Mouse (Mus musculus) MEL (cell line): ENCODE results near the gene Tbc1d14. TPM values are rescaled to one million over a fixed set of nuclear protein-coding genes. Genes with fewer than 3 reads are reported as not detected.

ENCODE experiments used
- DNase-seq: peaks from one replicate; pipeline ENCODE4 v3.0.0; 2011; ENCODE audit warnings: low read depth, low spot score
- H3K27ac ChIP-seq: 2 replicates; pipeline ENCODE4 v1.5.1; 2012; ENCODE audit warnings: low read depth, mild to moderate bottlenecking, control low read depth, low read length, moderate library complexity; ENCODE audit not compliant: control insufficient read depth
- H3K27me3 ChIP-seq, 2 experiments: fragments of 150-350 bp in 1 of 2; sonication (generic) in 1 of 2; 2 replicates each; pipeline ENCODE4 v1.6.1; 2012; ENCODE audit warnings: low read length in 2 of 2, mild to moderate bottlenecking in 2 of 2, improper control_type of control experiment in 1 of 2, moderate library complexity in 1 of 2; ENCODE audit not compliant: insufficient read depth in 2 of 2, control insufficient read depth in 1 of 2
- H3K36me3 ChIP-seq, 2 experiments: 2 replicates each; pipeline ENCODE4 v1.6.1; 2012 to 2014; ENCODE audit warnings: low read length in 2 of 2, improper control_type of control experiment in 1 of 2, inconsistent platforms in 1 of 2, mild to moderate bottlenecking in 1 of 2; ENCODE audit not compliant: insufficient read depth in 2 of 2, control insufficient read depth in 1 of 2
- H3K4me1 ChIP-seq, 2 experiments: fragments of 150-350 bp in 1 of 2; sonication (generic) in 1 of 2; 2 replicates each; pipeline ENCODE4 v1.6.1; 2012; ENCODE audit warnings: low read length in 2 of 2, improper control_type of control experiment in 1 of 2, mild to moderate bottlenecking in 1 of 2; ENCODE audit not compliant: insufficient read depth in 2 of 2, control insufficient read depth in 1 of 2
- H3K4me3 ChIP-seq, 2 experiments: fragments of 150-350 bp in 1 of 2; sonication (generic) in 1 of 2; 2 replicates each; pipeline ENCODE4 v1.5.1; 2012; ENCODE audit warnings: low read depth in 2 of 2, low read length in 2 of 2, mild to moderate bottlenecking in 2 of 2, moderate library complexity in 2 of 2, control low read depth in 1 of 2, improper control_type of control experiment in 1 of 2; ENCODE audit not compliant: control insufficient read depth in 1 of 2, insufficient read depth in 1 of 2
- H3K79me2 ChIP-seq: 2 replicates; pipeline ENCODE4 v1.6.1; 2012; ENCODE audit warnings: mild to moderate bottlenecking, low read length, moderate library complexity; ENCODE audit not compliant: control insufficient read depth, poor library complexity, insufficient read depth
- H3K9ac ChIP-seq: 2 replicates; pipeline ENCODE4 v1.6.1; 2012; ENCODE audit warnings: low read depth, mild to moderate bottlenecking, control low read depth, low read length, moderate library complexity; ENCODE audit not compliant: control insufficient read depth, poor library complexity, severe bottlenecking
- H3K9me3 ChIP-seq: fragments of 150-350 bp; sonication (generic); replicated peaks from 2 replicates; pipeline ENCODE4 v1.6.1; 2012; ENCODE audit warnings: mild to moderate bottlenecking, low read length, improper control_type of control experiment, moderate library complexity; ENCODE audit not compliant: insufficient read depth
- BHLHE40 ChIP-seq: IDR thresholded peaks from 2 replicates; pipeline ENCODE4 v1.6.1; 2012; ENCODE audit warnings: low read depth, mild to moderate bottlenecking, inconsistent platforms, low read length, improper control_type of control experiment, borderline replicate concordance
- CTCF ChIP-seq, 3 experiments: IDR thresholded peaks in 2 of 3; conservative IDR thresholded peaks in 1 of 3; 2 replicates each; pipeline ENCODE4 v1.5.1; 2011 to 2012; ENCODE audit warnings: low read length in 3 of 3, low read depth in 2 of 3, mild to moderate bottlenecking in 2 of 3, improper control_type of control experiment in 1 of 3, inconsistent platforms in 1 of 3, mixed read lengths in 1 of 3, moderate library complexity in 1 of 3; ENCODE audit not compliant: control insufficient read depth in 1 of 3, insufficient read depth in 1 of 3, poor library complexity in 1 of 3, severe bottlenecking in 1 of 3
- EP300 ChIP-seq, 2 experiments: IDR thresholded peaks; 2 replicates each; pipeline ENCODE4 v1.6.1; 2011; ENCODE audit warnings: improper control_type of control experiment in 2 of 2, low read length in 2 of 2, low read depth in 1 of 2, mild to moderate bottlenecking in 1 of 2
- ETS1 ChIP-seq: IDR thresholded peaks from 2 replicates; pipeline ENCODE4 v1.6.1; 2012; ENCODE audit warnings: low read depth, mild to moderate bottlenecking, inconsistent platforms, low read length, improper control_type of control experiment, moderate library complexity
- GABPA ChIP-seq: IDR thresholded peaks from 2 replicates; pipeline ENCODE4 v1.6.1; 2012; ENCODE audit warnings: low read depth, mild to moderate bottlenecking, inconsistent platforms, low read length, improper control_type of control experiment, moderate library complexity
- GATA1 ChIP-seq: IDR thresholded peaks from 2 replicates; pipeline ENCODE4 v1.6.1; 2011; ENCODE audit warnings: low read depth, low read length, improper control_type of control experiment
- JUND ChIP-seq: IDR thresholded peaks from 2 replicates; pipeline ENCODE4 v1.6.1; 2011; ENCODE audit warnings: low read depth, mild to moderate bottlenecking, improper control_type of control experiment, low read length
- MYC ChIP-seq: IDR thresholded peaks from 2 replicates; pipeline ENCODE4 v1.6.1; 2011; ENCODE audit warnings: low read depth, mild to moderate bottlenecking, low read length, improper control_type of control experiment, moderate library complexity
- POLR2A ChIP-seq, 2 experiments: IDR thresholded peaks; 2 replicates each; pipeline ENCODE4 v1.6.1; 2011 to 2012; ENCODE audit warnings: low read length in 2 of 2, mild to moderate bottlenecking in 2 of 2, control low read depth in 1 of 2, improper control_type of control experiment in 1 of 2, low read depth in 1 of 2, moderate library complexity in 1 of 2; ENCODE audit not compliant: control insufficient read depth in 1 of 2, insufficient read depth in 1 of 2, poor library complexity in 1 of 2
- POLR2AphosphoS2 ChIP-seq: IDR thresholded peaks from 2 replicates; pipeline ENCODE4 v1.6.1; 2011; ENCODE audit warnings: low read length, improper control_type of control experiment
- RAD21 ChIP-seq: IDR thresholded peaks from 2 replicates; pipeline ENCODE4 v1.6.1; 2011; ENCODE audit warnings: mild to moderate bottlenecking, low read depth, low read length, improper control_type of control experiment
- SIN3A ChIP-seq: IDR thresholded peaks from 2 replicates; pipeline ENCODE4 v1.6.1; 2012; ENCODE audit warnings: low read length, improper control_type of control experiment, inconsistent platforms
- SMC3 ChIP-seq: IDR thresholded peaks from 2 replicates; pipeline ENCODE4 v1.6.1; 2011; ENCODE audit warnings: low read depth, low read length, improper control_type of control experiment
- TBP ChIP-seq: IDR thresholded peaks from 2 replicates; pipeline ENCODE4 v1.8.0; 2011; ENCODE audit warnings: low read depth, low read length, improper control_type of control experiment
- USF1 ChIP-seq: IDR thresholded peaks from 2 replicates; pipeline ENCODE4 v1.6.1; 2014; ENCODE audit warnings: low read depth, mild to moderate bottlenecking, inconsistent platforms, low read length, improper control_type of control experiment, moderate library complexity
- USF2 ChIP-seq, 2 experiments: IDR thresholded peaks; 2 replicates each; pipeline ENCODE4 v1.6.1; 2011 to 2012; ENCODE audit warnings: improper control_type of control experiment in 2 of 2, low read length in 2 of 2, borderline replicate concordance in 1 of 2, inconsistent platforms in 1 of 2, low read depth in 1 of 2, mild to moderate bottlenecking in 1 of 2; ENCODE audit not compliant: insufficient read depth in 1 of 2
- ZMIZ1 ChIP-seq: IDR thresholded peaks from 2 replicates; pipeline ENCODE4 v1.6.1; 2012; ENCODE audit warnings: low read depth, mild to moderate bottlenecking, inconsistent platforms, low read length, improper control_type of control experiment, moderate library complexity
- polyA plus RNA-seq, 2 experiments: library from polyadenylated mRNA; stranded (reverse) in 1 of 2; unstranded in 1 of 2; fragments of >175 nt in 1 of 2; fragments of >200 nt in 1 of 2; gene quantifications; 2 replicates each; pipeline versions ENCODE4 v1.2.1 to v1.2.4; 2012; ENCODE audit warnings: low replicate concordance in 2 of 2, low read depth in 1 of 2; ENCODE audit not compliant: insufficient read length in 2 of 2, insufficient read depth in 1 of 2, missing spikeins in 1 of 2
- total RNA-seq: library from RNA; depleted of rRNA; stranded (reverse); fragments of 300-350 nt; gene quantifications from 2 replicates; pipeline ENCODE4 v1.2.3, GENCODE M21; 2012

The Tbc1d14 gene
- total and polyA plus RNA-seq, 3 experiments, result 7.3 to 35.6 TPM; not detected in 1

DNA sequence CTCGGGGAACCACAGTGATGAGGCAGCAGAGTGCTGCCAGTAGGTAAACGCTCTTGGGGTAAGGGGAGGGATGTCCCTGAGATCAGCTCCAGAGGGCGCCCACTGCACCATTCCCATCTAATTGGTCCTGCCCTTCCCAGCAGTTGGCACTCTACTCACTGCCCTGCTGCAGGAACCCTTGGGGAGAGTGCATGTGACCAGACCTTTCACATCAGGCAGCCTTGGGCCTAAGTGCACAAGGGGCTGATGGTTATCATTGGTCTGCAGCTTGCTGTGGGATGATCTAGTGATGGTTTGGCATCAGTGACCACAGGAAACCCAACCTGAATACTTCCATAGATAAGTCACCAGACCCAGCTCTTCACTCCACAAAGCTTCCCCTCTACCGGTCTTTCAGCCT, 4.6 kb upstream of the Tbc1d14 start (continued):
- no peak for TF ChIP-seq MYC

DNA sequence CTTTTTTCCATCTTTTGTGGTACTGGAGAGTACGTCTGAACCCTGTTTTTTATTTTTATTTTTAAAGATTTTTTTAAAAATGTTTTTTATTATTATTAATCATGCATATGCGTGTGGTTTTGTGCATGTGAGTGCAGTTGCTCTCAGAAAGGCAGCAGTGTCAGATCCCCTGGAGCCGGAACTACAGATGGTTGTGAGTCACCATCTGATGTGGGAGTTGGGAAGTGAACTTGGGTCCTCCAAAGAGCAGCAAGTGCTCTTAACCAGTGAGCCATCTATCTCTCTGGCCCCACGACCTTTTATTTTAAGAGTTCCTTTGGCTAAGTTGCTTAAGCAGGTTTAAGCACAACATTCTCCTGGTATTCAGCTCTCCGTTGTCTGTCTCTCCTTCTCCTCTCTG, 3.1 kb upstream of the Tbc1d14 start:
- Histone ChIP-seq H3K4me3 (no peak overlapping the region), H3K36me3 (peaks cover 0 to 22% of the 10 kb centered on the region in 2 experiments; a peak in 2 of 4 replicates), H3K27ac (no peak overlapping the region), H3K27me3 (no peaks in the 10 kb centered on the region; a peak in 1 of 4 replicates), H3K9me3 (no peaks in the 10 kb centered on the region)
- peak; percentile 72 for DNase-seq
- TF ChIP-seq JUND (peak; percentile 30; the same call in 1 of the 2 replicates), USF2 (IDR thresholded peaks at IDR 0.05; ENCODE audit: borderline replicate concordance in 1 of 2, insufficient read depth in 1 of 2, low read depth in 1 of 2, low read length in 2 of 2) (no peak), BHLHE40 (no peak)
- TF ChIP-seq, all 39 proteins: peak for 1
- H3K4me1 ChIP-seq, result peaks cover 0 to 33% of the 10 kb centered on the region in 2 experiments
- H3K79me2 ChIP-seq, result no peaks in the 10 kb centered on the region
- H3K9ac ChIP-seq, result no peak overlapping the region

DNA sequence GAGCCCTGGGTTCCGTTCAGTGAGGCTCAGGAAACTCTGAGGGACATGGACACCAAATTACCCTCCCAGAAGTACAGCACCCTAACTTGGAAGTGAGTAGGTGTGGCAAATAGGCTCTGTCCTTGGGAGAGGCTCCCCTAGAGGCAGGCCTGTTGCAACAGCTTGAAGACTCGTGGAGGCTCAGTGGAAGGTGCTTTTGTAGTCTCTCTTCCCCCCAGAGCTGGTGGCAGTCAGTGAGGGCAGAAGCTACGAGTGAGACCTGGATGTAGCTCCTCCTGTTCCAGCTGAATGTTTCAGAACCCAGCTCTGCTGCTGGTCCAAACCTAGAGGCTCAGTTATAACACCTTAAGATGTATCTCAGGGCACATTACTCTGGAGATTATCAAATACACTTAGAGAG, 2.0 kb upstream of the Tbc1d14 start:
- peaks cover 0 to 33% of the 10 kb centered on the region in 2 experiments for H3K4me1 ChIP-seq
- H3K4me3 ChIP-seq, result peak overlapping the region in 1 of 2 experiments; percentile 5; a peak in 2 of 4 replicates
- no peaks in the 10 kb centered on the region for H3K9me3 ChIP-seq
- peak; percentile 80 for DNase-seq
- peaks cover 0 to 1% of the 10 kb centered on the region in 2 experiments; a peak in 2 of 4 replicates for H3K27me3 ChIP-seq
- TF ChIP-seq POLR2A (IDR thresholded peaks at IDR 0.05; ENCODE audit: control insufficient read depth in 1 of 2, insufficient read depth in 1 of 2, low read depth in 1 of 2, low read length in 2 of 2, poor library complexity in 1 of 2) (peak; percentile 47 to 67; a peak in 3 of 4 replicates), GATA1 (no peak), EP300 (IDR thresholded peaks at IDR 0.05; ENCODE audit: low read depth in 1 of 2, low read length in 2 of 2) (no peak), RAD21 (peak; percentile 19), ZMIZ1 (peak; percentile 97), POLR2AphosphoS2 (peak; percentile 59; the same call in 1 of the 2 replicates), SMC3 (no peak; the same call in 1 of the 2 replicates), ETS1 (peak; percentile 24; the same call in 1 of the 2 replicates), TBP (peak; percentile 90), CTCF (IDR thresholded peaks at IDR 0.05 in 2 of 3, conservative IDR thresholded peaks at IDR 0.05 in 1 of 3; ENCODE audit: control insufficient read depth in 1 of 3, insufficient read depth in 1 of 3, low read depth in 2 of 3, low read length in 3 of 3, poor library complexity in 1 of 3, severe bottlenecking in 1 of 3) (peak; percentile 26 to 45 (median 39); a peak in 4 of 6 replicates), SIN3A (peak; percentile 44; the same call in 1 of the 2 replicates), GABPA (no peak), USF1 (no peak)
- H3K27ac ChIP-seq, result peak overlapping the region; percentile 56
- no peaks in the 10 kb centered on the region for H3K79me2 ChIP-seq
- H3K36me3 ChIP-seq, result peaks cover 0 to 22% of the 10 kb centered on the region in 2 experiments; a peak in 2 of 4 replicates
- peak overlapping the region; percentile 36 for H3K9ac ChIP-seq
